Mouse (Mus musculus) heart, adult 2 months (tissue): ENCODE results near the gene Dpf3.

Source experiments
- CTCF ChIP-seq: fragments of 200-600 bp; IDR thresholded peaks from 2 replicates; pipeline ENCODE4 v1.8.1; 2022; ENCODE audit warnings: antibody characterized with exemption, mild to moderate bottlenecking, moderate library complexity
- EP300 ChIP-seq: fragments of 200-500 bp; IDR thresholded peaks from 2 replicates; pipeline ENCODE4 v1.6.1; 2011; ENCODE audit warnings: low read depth, low read length, control low read depth; ENCODE audit not compliant: insufficient read depth
- POLR2A ChIP-seq: fragments of 200-500 bp; IDR thresholded peaks from 2 replicates; pipeline ENCODE4 v1.6.1; 2011; ENCODE audit warnings: mild to moderate bottlenecking, low read depth, low read length, control low read depth; ENCODE audit not compliant: insufficient read depth

GRCm38 (mm10) chr12:83254399-83254798, 233.1 kb downstream of the Dpf3 start:
- TF ChIP-seq POLR2A (no peak), EP300 (no peak), CTCF (no peak)
